Mouse (Mus musculus) mouse trophoblast stem cell (cell line): ENCODE results near the gene Arhgef2.

Source experiments
- in situ Hi-C, 2 experiments: fragments of 300-500 bp; cut with MseI, MboI; formaldehyde crosslinking; loops; 2 replicates in 1 of 2; 3 replicates in 1 of 2; pipeline ENCODE4 v1.15.1; 2025

Arhgef2 gene

DNA sequence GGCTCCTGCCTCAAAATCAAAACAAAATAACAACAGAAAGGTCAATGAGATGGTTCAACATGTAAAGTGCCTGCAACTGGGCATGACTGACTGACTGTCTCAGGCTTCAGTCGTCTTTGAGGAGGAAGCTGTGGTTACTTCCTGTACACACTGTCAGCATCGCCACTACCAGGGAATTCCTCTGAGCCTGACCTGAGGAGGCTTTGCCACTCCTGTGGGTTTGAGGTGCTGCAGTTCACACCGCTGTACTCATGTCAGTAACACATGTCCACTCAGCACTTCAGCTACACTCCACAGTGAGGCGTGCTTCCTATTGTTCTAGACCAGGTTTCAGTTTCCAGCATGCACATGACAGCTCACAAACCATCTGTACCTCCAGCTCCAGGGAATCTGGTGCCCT lies 58.3 kb downstream of the Arhgef2 start:
- in situ Hi-C loops = no loop called here

DNA sequence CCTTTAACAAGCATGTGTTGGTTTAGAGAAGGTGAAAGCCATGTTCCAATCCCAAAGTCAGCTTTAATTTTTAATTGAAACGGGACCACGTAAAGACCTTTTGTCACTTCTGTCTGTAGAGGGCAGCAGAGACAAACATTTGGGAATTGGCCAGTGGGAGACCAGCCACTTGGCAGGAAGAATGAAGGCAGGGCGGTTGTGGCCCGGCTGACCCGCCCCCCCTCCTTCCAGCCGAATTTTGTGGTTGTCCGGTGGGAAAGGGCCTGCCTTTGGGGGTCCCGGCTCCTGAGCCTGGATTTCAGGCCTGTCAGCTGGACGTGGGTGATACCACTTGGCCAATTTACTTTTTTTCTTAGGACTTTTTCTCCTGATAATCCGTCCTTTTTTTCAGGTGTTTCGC lies 71.6 kb downstream of the Arhgef2 start:
- in situ Hi-C loops = no loop called here

DNA sequence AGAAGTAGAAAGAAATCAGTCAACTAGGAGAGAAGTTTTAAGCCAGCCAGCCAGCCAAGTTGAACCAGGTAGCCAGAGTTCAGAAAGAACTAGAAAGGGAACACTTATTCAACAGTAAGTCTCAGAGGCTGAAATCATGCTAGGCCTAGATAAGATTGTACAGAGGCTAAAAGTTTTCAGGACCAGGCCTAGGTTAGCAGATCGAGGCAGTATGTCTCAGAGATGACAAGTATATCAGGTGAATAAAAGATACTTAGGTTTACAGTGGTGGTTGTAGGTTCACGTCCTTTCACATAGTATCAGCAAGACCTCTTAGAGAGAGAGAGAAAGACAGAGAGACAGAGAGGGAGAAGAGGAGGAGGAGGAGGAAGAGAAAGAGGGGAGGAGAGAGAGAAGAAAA lies 78.0 kb downstream of the Arhgef2 start:
- in situ Hi-C loops = no loop called here

DNA sequence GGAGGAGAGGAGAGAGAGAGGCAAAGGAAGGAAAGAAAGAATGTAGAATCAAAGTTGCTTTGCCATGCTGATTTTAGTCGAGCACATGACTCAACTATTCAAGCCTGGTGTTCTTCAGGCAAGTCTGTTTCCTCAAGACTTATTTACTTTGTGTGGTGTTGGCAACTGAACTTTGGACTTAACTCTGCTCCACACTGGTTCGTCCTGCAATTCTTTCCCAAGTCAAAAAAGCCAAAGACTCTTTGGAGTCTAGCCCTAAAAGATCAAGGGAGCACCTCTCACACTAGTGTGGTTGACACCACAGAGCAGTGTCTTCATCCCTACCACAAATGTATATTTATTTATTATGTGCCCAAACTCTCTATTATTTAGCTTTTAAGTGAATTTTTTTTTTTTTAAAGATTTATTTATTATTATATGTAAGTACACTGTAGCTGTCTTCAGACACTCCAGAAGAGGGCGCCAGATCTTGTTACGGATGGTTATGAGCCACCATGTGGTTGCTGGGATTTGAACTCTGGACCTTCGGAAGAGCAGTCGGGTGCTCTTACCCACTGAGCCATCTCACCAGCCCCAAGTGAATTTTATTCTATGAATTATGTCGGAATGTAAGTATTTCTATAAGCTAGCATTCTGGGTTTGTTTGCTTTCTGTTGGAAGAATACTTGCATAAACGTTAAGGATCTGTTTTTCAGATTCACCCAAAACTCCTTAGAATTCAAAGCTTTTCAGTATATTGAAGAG lies 78.6 kb downstream of the Arhgef2 start:
- in situ Hi-C loops = no loop called here

DNA sequence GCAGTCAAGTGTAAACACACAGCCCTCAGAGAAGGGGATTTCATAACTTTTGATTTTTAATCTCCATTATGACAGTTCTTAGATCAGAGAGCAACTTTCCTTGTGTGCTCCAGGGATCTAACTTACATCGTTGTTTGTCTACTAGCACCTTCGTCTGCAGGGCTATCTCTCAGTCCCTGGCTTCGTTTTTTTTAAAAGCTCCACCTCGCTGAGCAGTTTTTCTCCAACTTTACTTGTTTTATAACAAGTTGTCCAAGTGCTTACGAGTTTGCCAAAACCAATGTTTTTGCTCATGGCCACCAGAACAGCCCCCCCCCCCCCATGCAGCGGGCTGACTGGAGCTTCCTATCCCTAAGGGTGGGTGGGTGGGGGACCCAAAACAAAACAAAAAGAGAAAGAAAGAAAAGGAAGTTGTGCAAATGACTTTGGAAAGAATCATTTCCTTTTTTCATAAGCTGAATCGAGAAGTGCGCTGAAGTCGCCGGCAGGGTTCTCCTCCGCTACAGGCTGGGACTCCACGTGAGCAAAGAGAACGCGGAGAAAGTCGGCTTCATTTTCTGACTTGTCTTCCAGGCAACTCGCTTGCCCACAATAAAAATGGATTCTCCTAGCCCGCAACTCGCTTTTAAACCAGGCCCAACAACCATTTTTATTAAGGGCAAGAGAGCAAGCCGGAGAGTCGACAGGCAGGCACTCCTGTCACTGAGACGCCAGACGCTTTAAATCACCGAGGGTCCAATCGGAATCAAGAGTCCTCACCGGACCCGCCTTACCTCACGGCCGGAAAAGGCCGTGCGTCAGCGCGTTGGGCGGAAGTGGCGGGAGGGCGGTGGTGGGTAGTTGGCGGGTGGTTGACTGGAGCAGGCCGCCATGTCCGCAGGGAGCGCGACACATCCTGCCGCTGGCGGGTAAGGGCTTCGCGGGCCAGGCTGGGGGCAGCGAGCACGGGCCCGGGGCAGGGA lies 79.5 kb downstream of the Arhgef2 start, which contains the start of gene Khdc4:
Gene Khdc4 (plus strand): TSS at position 824 of the 962 bp plus-strand sequence.
- in situ Hi-C loops = no loop called here

DNA sequence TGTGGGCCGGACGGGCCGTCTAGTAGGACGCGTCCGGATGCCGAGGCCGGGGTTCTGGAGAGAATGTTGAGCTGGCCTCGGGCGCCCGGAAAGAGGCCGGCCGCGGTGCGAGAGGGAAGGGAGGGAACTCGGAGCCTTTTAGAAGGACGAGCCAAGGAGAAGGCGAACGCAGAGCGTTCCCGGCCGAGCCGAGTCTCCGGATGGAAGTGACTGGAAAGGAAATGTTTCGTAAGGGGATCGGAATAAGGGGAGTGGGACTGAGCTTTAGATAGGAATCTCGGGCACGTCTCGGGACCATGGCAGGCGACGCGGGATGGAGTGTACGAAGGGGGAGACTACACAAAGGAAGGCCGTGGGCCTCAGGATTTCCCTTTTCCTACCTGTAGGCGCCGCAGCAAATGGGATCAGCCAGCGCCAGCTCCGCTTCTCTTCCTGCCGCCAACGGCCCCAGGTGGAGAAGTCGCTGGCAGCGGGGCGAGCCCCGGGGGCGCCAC lies 80.2 kb downstream of the Arhgef2 start:
- in situ Hi-C loops = no loop called here

DNA sequence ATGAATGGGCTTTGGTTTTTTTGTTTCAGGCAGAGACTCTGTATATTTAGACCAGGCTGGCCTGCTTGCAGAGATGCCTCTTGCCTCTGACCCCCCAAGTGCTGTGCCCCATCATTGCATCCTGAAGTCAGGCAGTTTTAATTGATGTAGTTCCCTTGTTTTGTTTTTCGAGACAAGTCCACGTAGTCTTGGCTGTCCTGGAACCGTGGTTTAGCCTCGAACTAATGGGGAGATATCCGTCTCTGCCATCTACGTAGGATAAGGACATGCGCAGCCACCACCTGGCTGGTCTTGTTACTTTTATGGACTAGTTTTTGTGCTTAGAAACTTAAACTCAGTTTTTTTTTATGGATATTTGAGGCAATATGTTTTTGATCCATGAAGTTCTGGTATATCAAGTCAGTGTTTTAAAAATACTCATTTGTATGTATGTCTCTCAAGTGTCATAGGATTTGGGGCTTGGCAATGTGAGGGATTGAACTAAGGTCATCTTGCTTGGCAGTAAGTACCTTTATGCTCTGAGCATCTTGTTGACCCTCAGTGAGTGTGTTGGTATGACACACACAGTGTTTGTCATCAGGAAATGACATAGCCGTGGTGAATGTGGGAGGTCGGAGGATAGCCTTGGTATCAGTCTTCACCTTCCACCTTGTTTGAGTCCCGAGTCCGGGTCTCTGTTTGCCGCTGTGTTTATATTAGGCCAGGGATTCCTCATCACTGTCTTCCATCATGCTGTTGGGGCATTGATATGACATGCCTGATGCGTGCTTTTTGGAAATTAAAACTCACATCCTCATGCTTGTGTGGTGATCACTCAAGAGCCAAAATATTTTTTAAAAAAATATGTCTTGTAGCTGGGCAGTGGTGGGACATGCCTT lies 81.2 kb downstream of the Arhgef2 start:
- in situ Hi-C loops = no loop called here

DNA sequence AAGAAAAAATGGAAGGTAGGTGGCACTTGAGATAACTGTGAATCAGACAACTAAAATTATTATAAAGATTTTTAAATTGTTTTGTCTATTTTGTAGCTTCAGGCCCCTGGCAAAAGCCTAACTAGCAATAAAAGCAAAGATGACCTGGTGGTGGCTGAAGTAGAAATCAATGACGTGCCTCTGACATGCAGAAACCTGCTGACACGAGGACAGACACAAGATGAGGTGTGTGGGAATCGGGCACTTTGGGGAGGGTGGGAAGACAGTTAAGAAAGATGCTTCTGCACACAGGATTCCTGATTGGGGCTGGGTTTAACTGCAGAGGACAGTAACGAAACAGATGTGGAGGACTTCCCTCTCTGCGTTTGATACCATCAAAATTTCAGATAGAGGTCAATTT lies 83.3 kb downstream of the Arhgef2 start:
- in situ Hi-C loops = no loop called here

DNA sequence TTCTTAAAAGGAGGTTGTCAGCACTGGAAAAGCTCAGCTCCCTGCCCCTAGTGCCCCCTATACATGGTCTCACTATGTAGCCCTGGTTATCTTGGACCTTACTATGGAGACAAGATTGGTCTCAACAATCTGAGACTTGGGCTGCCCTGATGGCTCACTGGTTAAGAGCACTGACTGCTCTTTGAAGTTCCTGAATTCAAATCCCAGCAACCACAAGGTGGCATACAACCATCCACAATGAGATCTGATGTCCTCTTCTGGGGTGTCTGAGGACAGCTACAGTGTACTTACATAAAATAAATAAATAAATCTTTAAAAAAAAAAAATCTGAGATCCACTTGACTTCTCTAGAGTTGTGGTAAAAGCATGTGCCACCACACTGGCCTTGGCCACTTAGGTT lies 89.8 kb downstream of the Arhgef2 start:
- in situ Hi-C loops = no loop called here
